Mouse (Mus musculus) ES-Bruce4 (cell line): Measurements from ENCODE around the gene Hephl1. TPM values are rescaled to one million over a fixed set of nuclear protein-coding genes. Genes with fewer than 3 reads are reported as not detected.

Experiments used
- H3K27ac ChIP-seq: 2 replicates; pipeline ENCODE4 v1.5.1; 2012; ENCODE audit warnings: low read length, inconsistent platforms; ENCODE audit not compliant: insufficient read depth
- H3K27me3 ChIP-seq: 2 replicates; pipeline ENCODE4 v1.6.1; 2012; ENCODE audit warnings: mild to moderate bottlenecking, low read length, inconsistent platforms; ENCODE audit not compliant: control insufficient read depth, poor library complexity, insufficient read depth, severe bottlenecking
- H3K36me3 ChIP-seq: 2 replicates; pipeline ENCODE4 v1.6.1; 2012; ENCODE audit warnings: inconsistent platforms, mild to moderate bottlenecking, low read length, moderate library complexity; ENCODE audit not compliant: control insufficient read depth, poor library complexity, insufficient read depth, severe bottlenecking
- H3K4me1 ChIP-seq: one replicate; pipeline ENCODE4 v1.8.1; 2011; ENCODE audit warnings: low read length; ENCODE audit not compliant: control insufficient read depth, insufficient read depth
- H3K4me3 ChIP-seq: 2 replicates; pipeline ENCODE4 v1.5.1; 2011; ENCODE audit warnings: low read depth, mild to moderate bottlenecking, low read length
- H3K9ac ChIP-seq: 2 replicates; pipeline ENCODE4 v1.6.1; 2012; ENCODE audit warnings: low read depth, mild to moderate bottlenecking, inconsistent platforms; ENCODE audit not compliant: poor library complexity, severe bottlenecking
- H3K9me3 ChIP-seq: replicated peaks from 2 replicates; pipeline ENCODE4 v1.6.1; 2012; ENCODE audit warnings: mild to moderate bottlenecking, low read length, inconsistent platforms; ENCODE audit not compliant: control insufficient read depth, poor library complexity, insufficient read depth, severe bottlenecking
- CTCF ChIP-seq: IDR thresholded peaks from one replicate; pipeline ENCODE4 v1.8.1; 2011; ENCODE audit warnings: low read depth, low read length
- EP300 ChIP-seq: IDR thresholded peaks from 2 replicates; pipeline ENCODE4 v1.6.1; 2011; ENCODE audit warnings: low read depth, low read length; ENCODE audit not compliant: insufficient read depth
- POLR2A ChIP-seq: IDR thresholded peaks from one replicate; pipeline ENCODE4 v1.8.1; 2011; ENCODE audit warnings: low read length; ENCODE audit not compliant: insufficient read depth
- polyA plus RNA-seq: library from polyadenylated mRNA; stranded (reverse); fragments of >200 nt; gene quantifications from 2 replicates; pipeline ENCODE4 v1.2.4, GENCODE M21; 2011; ENCODE audit warnings: low read depth; ENCODE audit not compliant: missing spikeins, insufficient read depth, insufficient read length

The Hephl1 gene
- polyA plus RNA-seq, 1 experiment = not detected

DNA sequence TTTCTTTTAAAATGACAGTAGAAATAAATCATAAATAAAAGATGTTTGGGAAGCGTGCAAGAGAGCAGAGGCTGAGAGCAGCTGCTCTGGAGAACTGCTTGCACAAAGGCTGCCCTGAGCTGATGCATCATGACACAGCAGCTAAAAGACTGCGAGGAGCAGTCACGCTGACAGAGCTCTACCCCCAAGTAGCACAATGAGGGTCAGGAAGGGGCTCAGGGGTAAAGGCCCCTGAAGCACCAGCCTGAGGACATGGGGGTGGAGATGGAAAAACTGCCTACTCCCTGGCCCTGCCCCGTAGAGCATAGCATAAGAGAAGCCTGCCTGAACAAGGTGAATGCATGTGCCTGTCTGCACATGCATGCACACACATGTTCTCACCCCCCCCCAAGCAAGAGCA, 75.1 kb downstream of the Hephl1 start:
- no peaks in the 10 kb centered on the region for H3K27me3 ChIP-seq
- TF ChIP-seq EP300 (peak; percentile 71), CTCF (no peak)
- no peaks in the 10 kb centered on the region for H3K4me1 ChIP-seq
- no peak overlapping the region for H3K9ac ChIP-seq
- H3K27ac ChIP-seq = no peak overlapping the region
- H3K4me3 ChIP-seq = no peak overlapping the region
- no peaks in the 10 kb centered on the region for H3K9me3 ChIP-seq
- no peaks in the 10 kb centered on the region for H3K36me3 ChIP-seq

DNA sequence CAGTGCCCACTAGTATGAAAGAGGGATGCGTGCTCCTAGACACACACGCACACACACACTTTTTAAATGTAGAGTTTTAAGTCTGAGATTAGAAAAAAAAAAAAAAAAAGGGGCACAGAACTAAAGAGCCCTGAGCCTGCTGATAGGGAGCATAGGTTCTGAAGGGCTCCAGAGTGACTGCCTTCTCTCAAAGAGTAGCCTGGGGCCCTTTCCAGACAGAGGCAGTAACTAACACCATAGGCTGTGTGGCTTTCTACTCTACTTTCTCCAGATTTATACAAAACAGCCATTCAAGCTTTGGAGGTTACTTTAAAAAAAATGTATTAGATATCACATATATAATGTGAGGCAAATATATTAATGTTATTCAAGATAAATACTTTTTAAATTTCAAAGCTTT, 75.5 kb downstream of the Hephl1 start:
- H3K27ac ChIP-seq = no peak overlapping the region
- H3K9ac ChIP-seq = no peak overlapping the region
- H3K9me3 ChIP-seq = no peaks in the 10 kb centered on the region
- H3K4me3 ChIP-seq = no peak overlapping the region
- H3K27me3 ChIP-seq = no peaks in the 10 kb centered on the region
- H3K4me1 ChIP-seq = no peaks in the 10 kb centered on the region
- H3K36me3 ChIP-seq = no peaks in the 10 kb centered on the region
- no peak for TF ChIP-seq CTCF
- no peak for TF ChIP-seq POLR2A
- TF ChIP-seq EP300 = no peak

DNA sequence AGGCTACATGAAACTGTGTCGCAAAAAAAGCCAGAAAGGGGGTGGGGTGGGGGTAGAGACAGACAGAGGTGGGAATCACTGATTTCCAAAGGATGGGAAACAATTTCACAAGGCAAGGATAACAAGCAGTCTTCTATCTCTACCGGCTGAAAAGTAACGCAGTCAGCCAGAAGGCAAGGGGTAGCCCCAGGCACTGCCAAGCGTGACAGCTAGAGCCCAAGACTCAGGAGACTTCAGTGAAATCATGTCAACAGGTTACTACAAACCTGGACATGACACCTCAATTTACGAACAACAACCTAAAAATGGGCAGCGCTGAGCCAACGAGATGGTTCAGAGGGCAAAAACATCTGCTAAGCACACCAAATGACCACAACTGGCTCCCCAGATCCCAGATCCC, 75.9 kb downstream of the Hephl1 start:
- no peaks in the 10 kb centered on the region for H3K4me1 ChIP-seq

DNA sequence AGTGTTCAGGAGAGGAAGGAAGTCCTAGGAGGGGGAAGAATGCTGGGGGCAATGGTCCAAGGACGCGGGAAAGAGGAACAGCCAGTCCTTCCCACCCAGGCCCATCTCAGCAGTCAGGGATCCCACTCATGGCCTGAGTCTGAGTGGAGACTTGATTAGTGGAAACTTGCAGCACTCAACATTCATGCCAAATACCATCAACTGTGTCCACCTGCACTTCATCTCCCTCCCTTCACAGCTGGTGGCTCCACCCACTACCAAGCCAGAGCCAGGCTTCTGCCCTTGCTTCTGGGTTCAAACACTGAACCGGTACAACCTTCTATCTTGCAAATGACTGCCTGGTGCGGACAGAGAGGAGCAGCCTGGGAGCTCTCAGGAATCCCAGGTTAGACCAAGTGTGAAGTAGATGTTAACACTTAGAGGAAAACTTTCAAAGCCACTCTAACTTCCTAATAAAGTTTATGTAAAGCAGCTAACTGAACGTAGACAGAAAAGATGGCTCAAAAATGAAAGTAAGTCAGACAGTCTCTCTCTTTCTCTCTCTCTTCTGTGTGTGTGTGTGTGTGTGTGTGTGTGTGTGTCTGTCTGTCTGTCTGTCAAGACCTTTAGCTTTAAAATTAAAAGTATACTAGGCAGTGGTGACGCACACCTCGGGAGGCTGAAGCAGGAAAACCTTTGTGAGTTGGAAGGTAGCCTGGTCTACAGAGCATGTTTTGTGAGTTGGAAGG, 77.2 kb downstream of the Hephl1 start:
- no peaks in the 10 kb centered on the region for H3K36me3 ChIP-seq
- H3K27ac ChIP-seq = no peak overlapping the region
- H3K4me3 ChIP-seq = no peak overlapping the region
- H3K4me1 ChIP-seq = no peaks in the 10 kb centered on the region
- no peak overlapping the region for H3K9ac ChIP-seq
- TF ChIP-seq EP300 = no peak
- TF ChIP-seq CTCF = no peak
- TF ChIP-seq POLR2A = no peak
- no peaks in the 10 kb centered on the region for H3K27me3 ChIP-seq
- no peaks in the 10 kb centered on the region for H3K9me3 ChIP-seq

More for the DNA sequence above, 75.9 kb downstream of the Hephl1 start:
- no peaks in the 10 kb centered on the region for H3K9me3 ChIP-seq
- no peak overlapping the region for H3K4me3 ChIP-seq
- H3K36me3 ChIP-seq = no peaks in the 10 kb centered on the region
- H3K27ac ChIP-seq = no peak overlapping the region
- TF ChIP-seq POLR2A (no peak), EP300 (no peak), CTCF (no peak)
- no peak overlapping the region for H3K9ac ChIP-seq
- no peaks in the 10 kb centered on the region for H3K27me3 ChIP-seq

DNA sequence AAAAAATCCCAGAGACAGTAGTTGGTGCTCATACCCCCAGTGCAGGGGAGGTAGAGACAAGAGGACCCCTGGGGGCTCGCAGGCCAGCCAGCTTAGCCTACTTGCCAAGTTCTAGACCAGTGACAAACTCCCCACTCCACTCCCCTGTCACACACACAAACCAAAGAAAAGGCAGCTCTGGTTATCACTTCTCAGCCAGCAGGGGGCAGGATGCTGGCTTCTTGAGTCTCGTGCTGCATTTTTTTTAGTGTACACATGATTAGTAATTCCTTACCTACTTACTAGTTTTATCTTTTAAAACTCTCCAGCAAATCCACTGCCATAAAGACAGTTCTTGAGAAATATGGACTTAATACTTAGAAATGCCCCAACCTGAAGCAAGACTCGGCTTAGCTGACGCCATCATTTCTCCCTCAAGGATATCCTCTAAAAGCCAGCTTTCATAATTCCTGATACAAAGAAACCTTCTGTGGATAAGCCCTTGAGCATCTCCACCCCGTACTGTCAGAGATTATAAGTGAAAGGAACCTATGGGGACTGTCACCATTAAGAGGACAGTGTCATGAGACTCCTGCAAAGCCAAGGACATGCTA, 78.2 kb downstream of the Hephl1 start:
- no peaks in the 10 kb centered on the region for H3K36me3 ChIP-seq
- TF ChIP-seq EP300 (no peak), CTCF (peak; percentile 56)
- no peak overlapping the region for H3K4me3 ChIP-seq
- H3K9ac ChIP-seq = no peak overlapping the region
- H3K9me3 ChIP-seq = no peaks in the 10 kb centered on the region
- H3K27me3 ChIP-seq = no peaks in the 10 kb centered on the region
- H3K4me1 ChIP-seq = no peaks in the 10 kb centered on the region
- no peak overlapping the region for H3K27ac ChIP-seq

DNA sequence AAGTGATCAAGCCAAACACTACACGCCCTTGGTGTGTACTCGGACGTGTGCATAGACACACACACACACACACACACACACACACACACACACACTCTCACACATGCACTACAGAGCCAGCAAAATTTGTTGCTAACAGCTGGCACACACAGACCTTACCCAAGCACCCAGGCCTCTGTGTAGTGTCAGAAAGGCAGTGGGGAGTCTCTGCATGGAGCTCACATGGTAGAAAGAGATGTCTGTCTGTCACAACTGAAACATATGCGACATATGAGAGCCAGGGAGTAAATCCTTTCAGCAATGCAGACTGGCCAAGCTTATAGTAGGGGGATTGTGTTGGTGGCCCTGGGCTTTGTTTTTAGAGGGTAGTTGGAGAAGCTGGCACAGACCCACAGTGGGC, 79.1 kb downstream of the Hephl1 start:
- H3K9me3 ChIP-seq = no peaks in the 10 kb centered on the region
- H3K9ac ChIP-seq = no peak overlapping the region
- no peak overlapping the region for H3K4me3 ChIP-seq
- no peaks in the 10 kb centered on the region for H3K4me1 ChIP-seq
- H3K36me3 ChIP-seq = no peaks in the 10 kb centered on the region
- H3K27ac ChIP-seq = no peak overlapping the region
- no peak for TF ChIP-seq POLR2A
- no peaks in the 10 kb centered on the region for H3K27me3 ChIP-seq
